Mouse (Mus musculus) frontal cortex, adult 2 months (tissue): ENCODE data around the gene Tspyl1. TPM values are rescaled to one million over a fixed set of nuclear protein-coding genes. Genes with fewer than 3 reads are reported as not detected.
A peak's percentile ranks its signal among the peaks of the same experiment; 100 is the strongest.

Experiments used
- DNase-seq, 2 experiments: peaks; one replicate each; pipeline ENCODE4 v3.0.0; 2022; ENCODE audit warnings: low spot score in 1 of 2; ENCODE audit errors: extremely low spot score in 1 of 2
- polyA plus RNA-seq: library from polyadenylated mRNA; depleted of rRNA; stranded (reverse); fragments of >200 nt; gene quantifications from 2 replicates; pipeline ENCODE4 v1.2.3, GENCODE M21; 2012; rRNA removed

Tspyl1 gene
- polyA plus RNA-seq, 1 experiment, result 105 TPM

DNA sequence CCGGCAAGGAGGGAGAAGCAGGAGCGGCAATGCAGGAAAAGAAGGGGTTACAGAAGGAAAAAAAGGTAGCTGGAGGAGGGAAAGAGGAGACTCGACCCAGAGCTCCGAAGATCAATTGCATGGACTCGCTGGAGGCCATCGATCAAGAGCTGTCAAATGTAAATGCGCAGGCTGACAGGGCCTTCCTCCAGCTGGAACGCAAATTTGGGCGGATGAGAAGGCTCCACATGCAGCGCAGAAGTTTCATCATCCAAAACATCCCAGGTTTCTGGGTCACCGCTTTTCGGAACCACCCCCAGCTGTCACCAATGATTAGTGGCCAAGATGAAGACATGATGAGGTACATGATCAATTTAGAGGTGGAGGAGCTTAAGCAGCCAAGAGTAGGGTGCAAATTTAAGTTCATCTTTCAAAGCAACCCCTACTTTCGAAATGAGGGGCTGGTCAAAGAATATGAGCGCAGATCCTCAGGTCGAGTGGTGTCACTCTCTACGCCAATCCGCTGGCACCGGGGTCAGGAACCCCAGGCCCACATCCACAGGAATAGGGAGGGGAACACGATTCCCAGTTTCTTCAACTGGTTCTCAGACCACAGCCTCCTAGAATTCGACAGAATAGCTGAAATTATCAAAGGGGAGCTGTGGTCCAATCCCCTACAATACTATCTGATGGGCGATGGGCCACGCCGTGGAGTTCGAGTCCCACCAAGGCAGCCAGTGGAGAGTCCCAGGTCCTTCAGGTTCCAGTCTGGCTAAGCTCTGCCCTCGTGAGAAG lies 16.2 kb downstream of the Tspyl1 start:
- DNase-seq, result no peak

DNA sequence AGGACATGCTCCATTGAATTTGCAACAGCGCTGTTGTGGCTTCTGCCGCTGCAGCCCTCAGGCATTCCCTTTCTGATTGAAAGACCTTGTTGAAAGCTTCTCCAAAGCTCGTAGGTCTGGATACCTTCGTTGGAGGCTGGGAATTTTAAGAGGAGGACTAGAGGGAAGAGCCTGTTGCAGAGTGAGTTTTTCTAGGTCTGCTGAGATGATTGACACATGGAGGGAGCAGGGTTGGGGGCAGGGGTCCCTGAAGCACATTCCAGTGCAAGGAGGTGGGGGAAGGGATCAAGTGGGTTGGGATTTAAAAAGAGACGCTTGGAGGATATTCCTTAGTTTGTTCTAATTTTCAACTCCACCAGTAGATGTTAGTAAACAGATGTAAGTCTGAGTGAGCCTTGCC lies 18.4 kb downstream of the Tspyl1 start:
- DNase-seq, result no peak

- no peak for DNase-seq
Observed at GRCm38 (mm10) chr10:34307070-34307469, 25.1 kb downstream of the Tspyl1 start.

GRCm38 (mm10) chr10:34309915-34310685 lies 28.1 kb downstream of the Tspyl1 start:
- no peak for DNase-seq

DNA sequence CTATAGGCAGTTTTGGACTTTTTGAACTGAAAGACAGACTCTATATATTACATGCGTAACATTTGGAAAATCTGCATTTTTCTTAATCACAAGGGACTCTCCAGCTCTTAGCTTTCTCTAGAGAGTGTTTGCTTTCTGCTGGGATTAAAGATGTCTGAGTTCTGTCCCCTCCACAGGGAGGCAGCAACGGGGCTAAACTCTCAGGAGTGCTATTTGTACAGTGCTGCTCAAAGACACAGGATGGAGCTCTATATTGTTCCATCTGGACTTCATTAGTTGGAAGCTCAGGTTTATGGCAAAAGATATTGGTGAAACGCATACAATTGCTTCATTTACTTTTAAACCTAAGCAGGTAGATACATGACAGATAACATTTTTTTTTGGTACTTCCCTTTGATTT lies 30.5 kb downstream of the Tspyl1 start:
- DNase-seq, result no peak

GRCm38 (mm10) chr10:34316571-34317216 lies 34.7 kb downstream of the Tspyl1 start:
- DNase-seq, result peak; percentile 77 to 78

- DNase-seq, result no peak
Observed at GRCm38 (mm10) chr10:34317217-34317606, 35.2 kb downstream of the Tspyl1 start.

- DNase-seq, result no peak
Observed at GRCm38 (mm10) chr10:34320809-34321208, 38.8 kb downstream of the Tspyl1 start.

- DNase-seq, result peak in 1 of 2 experiments; percentile 62
Observed at GRCm38 (mm10) chr10:34326701-34327100, 44.7 kb downstream of the Tspyl1 start.

DNA sequence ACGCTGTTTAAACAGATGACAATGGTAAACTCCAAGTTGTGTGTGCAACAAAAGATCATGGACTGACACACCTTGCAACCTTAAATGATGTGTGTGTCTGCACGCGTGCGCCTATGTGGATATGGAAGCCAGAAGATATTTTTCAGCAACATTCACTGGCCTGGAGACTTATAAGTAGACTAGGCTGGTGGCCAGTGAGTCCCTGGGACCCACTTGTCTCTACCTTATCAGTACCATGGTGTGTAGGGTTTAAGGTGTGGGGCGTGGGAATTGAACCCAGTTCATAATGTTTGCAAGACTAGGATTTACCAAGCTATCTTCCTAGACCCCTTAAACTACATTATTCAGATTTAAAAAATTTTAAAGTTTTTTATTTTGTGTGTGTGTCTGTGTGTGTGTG lies 45.2 kb downstream of the Tspyl1 start:
- DNase-seq, result no peak

GRCm38 (mm10) chr10:34328310-34328709 lies 46.3 kb downstream of the Tspyl1 start:
- DNase-seq, result peak in 1 of 2 experiments; percentile 71

Other genes starting within 250 kb of the Tspyl1 start
- not detected in 2 replicates for gene Trappc3l, start 244.6 kb upstream of the Tspyl1 start, polyA plus RNA-seq
- gene Calhm4, start 237.9 kb upstream of the Tspyl1 start, polyA plus RNA-seq, result not detected in 2 replicates
- gene Calhm5, start 185.7 kb upstream of the Tspyl1 start, polyA plus RNA-seq, result 1.4 and 1.8 TPM in 2 replicates
- 0.44 and 0.50 TPM in 2 replicates for gene Calhm6, start 154.2 kb upstream of the Tspyl1 start, polyA plus RNA-seq
- gene Dse, start 74.5 kb upstream of the Tspyl1 start, polyA plus RNA-seq, result 3.6 and 3.8 TPM in 2 replicates
- 289 and 295 TPM in 2 replicates for gene Tspyl4, start 15.3 kb downstream of the Tspyl1 start, polyA plus RNA-seq
- 0.25 and 0.26 TPM in 2 replicates for gene Col10a1, start 107.8 kb downstream of the Tspyl1 start, polyA plus RNA-seq
- 1.6 and 2.4 TPM in 2 replicates for gene Nt5dc1, start 136.4 kb downstream of the Tspyl1 start, polyA plus RNA-seq
- 0.32 and 0.50 TPM in 2 replicates for gene Frk, start 201.2 kb downstream of the Tspyl1 start, polyA plus RNA-seq